Mouse (Mus musculus) heart, embryonic 11.5 days (tissue): ENCODE data around the gene Vmn2r84. TPM values are rescaled to one million over a fixed set of nuclear protein-coding genes. Genes with fewer than 3 reads are reported as not detected.

Experiments used
- ATAC-seq: fragments of 200-750 bp; cut with Nextera tagmentation; replicated peaks from 2 replicates; pipeline ENCODE4 v1.8.0; 2017; ENCODE audit warnings: moderate library complexity; ENCODE audit not compliant: insufficient number of reproducible peaks, low FRiP score, low TSS enrichment
- H3K27ac ChIP-seq: fragments of 300-500 bp; sonication (generic); 2 replicates; pipeline ENCODE4 v1.5.1; 2014; ENCODE audit warnings: mild to moderate bottlenecking, low read depth, low read length
- H3K27me3 ChIP-seq: fragments of 300-500 bp; sonication (generic); 2 replicates; pipeline ENCODE4 v1.6.1; 2014; ENCODE audit warnings: mild to moderate bottlenecking, low read length, mixed read lengths; ENCODE audit not compliant: control insufficient read depth, insufficient read depth
- H3K36me3 ChIP-seq: fragments of 300-500 bp; sonication (generic); 2 replicates; pipeline ENCODE4 v1.6.1; 2014; ENCODE audit warnings: mild to moderate bottlenecking, low read length, moderate library complexity, mixed read lengths; ENCODE audit not compliant: control insufficient read depth, insufficient read depth
- H3K4me1 ChIP-seq: fragments of 300-500 bp; sonication (generic); 2 replicates; pipeline ENCODE4 v1.6.1; 2014; ENCODE audit warnings: low read length; ENCODE audit not compliant: control insufficient read depth, insufficient read depth
- H3K4me2 ChIP-seq: fragments of 300-500 bp; sonication (generic); 2 replicates; pipeline ENCODE4 v1.6.1; 2014; ENCODE audit warnings: mild to moderate bottlenecking, moderate library complexity
- H3K4me3 ChIP-seq: fragments of 300-500 bp; sonication (generic); 2 replicates; pipeline ENCODE4 v1.5.1; 2014; ENCODE audit warnings: low read depth, low read length
- H3K9ac ChIP-seq: fragments of 300-500 bp; sonication (generic); 2 replicates; pipeline ENCODE4 v1.6.1; 2014; ENCODE audit warnings: mild to moderate bottlenecking, low read depth, low read length, moderate library complexity
- H3K9me3 ChIP-seq: fragments of 300-500 bp; sonication (generic); replicated peaks from 2 replicates; pipeline ENCODE4 v1.6.1; 2016; ENCODE audit warnings: low read length; ENCODE audit not compliant: control insufficient read depth
- WGBS: fragments of 180-500 bp; shearing (Covaris S2); extraction: QIAGEN DNeasy Blood & Tissue Kit; methylation state at CpG from one replicate; pipeline ENCODE4 v1.1.7; 2014; ENCODE audit not compliant: insufficient replicate concordance; 5-methylcytosine and 5-hydroxymethylcytosine counted together
- polyA plus RNA-seq: library from polyadenylated mRNA; unstranded; fragments of >200 nt; fragmentation: Nextera tagmentation; extraction: Ambion mirVana; gene quantifications from 2 replicates; pipeline ENCODE4 v1.2.1, GENCODE M21; 2014

Gene Vmn2r84
- polyA plus RNA-seq, 1 experiment from 2014 or later, result 0.01 TPM

- Histone ChIP-seq H3K9ac (no peak overlapping the region), H3K4me2 (no peak overlapping the region), H3K9me3 (no peaks in the 10 kb centered on the region), H3K4me3 (no peak overlapping the region), H3K27me3 (no peaks in the 10 kb centered on the region), H3K27ac (no peak overlapping the region), H3K4me1 (no peaks in the 10 kb centered on the region), H3K36me3 (no peaks in the 10 kb centered on the region)
- WGBS, result 57% methylated on average over 2 of the region's 2 CpGs
- no peak for ATAC-seq
Measured at GRCm38 (mm10) chr10:130337581-130337980, 56.6 kb downstream of the Vmn2r84 start.

GRCm38 (mm10) chr10:130336385-130336784, 57.7 kb downstream of the Vmn2r84 start:
- Histone ChIP-seq H3K4me2 (no peak overlapping the region), H3K9me3 (no peaks in the 10 kb centered on the region), H3K36me3 (no peaks in the 10 kb centered on the region), H3K27me3 (no peaks in the 10 kb centered on the region), H3K27ac (no peak overlapping the region), H3K9ac (no peak overlapping the region), H3K4me1 (no peaks in the 10 kb centered on the region), H3K4me3 (no peak overlapping the region)
- 73% methylated on average over 1 of the region's 1 CpGs for WGBS
- no peak for ATAC-seq

GRCm38 (mm10) chr10:130330711-130331110, 63.4 kb downstream of the Vmn2r84 start:
- no peak overlapping the region for H3K27ac ChIP-seq
- no peaks in the 10 kb centered on the region for H3K27me3 ChIP-seq
- WGBS, result 81% methylated on average over 1 of the region's 1 CpGs
- no peaks in the 10 kb centered on the region for H3K4me1 ChIP-seq
- H3K4me3 ChIP-seq, result no peak overlapping the region
- H3K36me3 ChIP-seq, result no peaks in the 10 kb centered on the region
- no peak overlapping the region for H3K4me2 ChIP-seq
- no peaks in the 10 kb centered on the region for H3K9me3 ChIP-seq
- no peak overlapping the region for H3K9ac ChIP-seq
- ATAC-seq, result no peak

Other genes starting within 250 kb of the Vmn2r84 start
- not detected in 2 replicates for gene Olfr825, start 227.6 kb downstream of the Vmn2r84 start, polyA plus RNA-seq
- gene Olfr826, start 210.1 kb downstream of the Vmn2r84 start, polyA plus RNA-seq, result not detected in 2 replicates
- gene Olfr827, start 179.9 kb downstream of the Vmn2r84 start, polyA plus RNA-seq, result not detected in 2 replicates
- not detected in 2 replicates for gene Neurod4, start 114.1 kb downstream of the Vmn2r84 start, polyA plus RNA-seq
- 0.46 TPM in 1 of 2 replicates, not detected in the other for gene Tespa1, start 71.5 kb downstream of the Vmn2r84 start, polyA plus RNA-seq
- gene Vmn2r85, start 35.4 kb upstream of the Vmn2r84 start, polyA plus RNA-seq, result not detected in 2 replicates
- gene Vmn2r86, start 61.7 kb upstream of the Vmn2r84 start, polyA plus RNA-seq, result not detected in 2 replicates
- gene Vmn2r87, start 103.1 kb upstream of the Vmn2r84 start, polyA plus RNA-seq, result not detected in 2 replicates